Mouse (Mus musculus) sigmoid colon, adult 10 weeks (tissue): Measurements from ENCODE around the gene Hoxb2. TPM values are rescaled to one million over a fixed set of nuclear protein-coding genes. Genes with fewer than 3 reads are reported as not detected.

Experiments
- polyA plus RNA-seq: library from polyadenylated mRNA; stranded (reverse); fragments of 350-450 nt; fragmentation: Illumina TruSeq; extraction: RNeasy Lipid Tissue Mini Kit (QIAGEN cat#74804); gene quantifications from one replicate; pipeline ENCODE4 v1.2.3, GENCODE M21; 2014; ENCODE audit warnings: low read depth, low replicate concordance

The Hoxb2 gene
- polyA plus RNA-seq, result 2.6 TPM

DNA sequence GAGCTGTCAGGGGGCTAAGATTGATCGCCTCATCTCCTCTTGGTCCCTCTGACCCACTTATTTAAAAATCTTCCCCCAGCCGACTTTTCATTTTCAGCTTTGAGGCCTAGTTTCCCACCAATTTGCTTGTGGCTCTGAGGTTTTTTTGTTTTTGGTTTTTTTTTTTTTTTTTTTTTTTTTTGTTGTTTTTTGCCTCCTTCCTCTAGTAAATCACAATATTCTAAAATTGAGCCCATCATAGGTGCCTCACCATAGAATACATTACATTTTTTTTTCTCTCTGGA is at the start of gene Hoxb2:
Gene Hoxb2 (plus strand): TSS at position 185 of the 284 bp plus-strand sequence.

DNA sequence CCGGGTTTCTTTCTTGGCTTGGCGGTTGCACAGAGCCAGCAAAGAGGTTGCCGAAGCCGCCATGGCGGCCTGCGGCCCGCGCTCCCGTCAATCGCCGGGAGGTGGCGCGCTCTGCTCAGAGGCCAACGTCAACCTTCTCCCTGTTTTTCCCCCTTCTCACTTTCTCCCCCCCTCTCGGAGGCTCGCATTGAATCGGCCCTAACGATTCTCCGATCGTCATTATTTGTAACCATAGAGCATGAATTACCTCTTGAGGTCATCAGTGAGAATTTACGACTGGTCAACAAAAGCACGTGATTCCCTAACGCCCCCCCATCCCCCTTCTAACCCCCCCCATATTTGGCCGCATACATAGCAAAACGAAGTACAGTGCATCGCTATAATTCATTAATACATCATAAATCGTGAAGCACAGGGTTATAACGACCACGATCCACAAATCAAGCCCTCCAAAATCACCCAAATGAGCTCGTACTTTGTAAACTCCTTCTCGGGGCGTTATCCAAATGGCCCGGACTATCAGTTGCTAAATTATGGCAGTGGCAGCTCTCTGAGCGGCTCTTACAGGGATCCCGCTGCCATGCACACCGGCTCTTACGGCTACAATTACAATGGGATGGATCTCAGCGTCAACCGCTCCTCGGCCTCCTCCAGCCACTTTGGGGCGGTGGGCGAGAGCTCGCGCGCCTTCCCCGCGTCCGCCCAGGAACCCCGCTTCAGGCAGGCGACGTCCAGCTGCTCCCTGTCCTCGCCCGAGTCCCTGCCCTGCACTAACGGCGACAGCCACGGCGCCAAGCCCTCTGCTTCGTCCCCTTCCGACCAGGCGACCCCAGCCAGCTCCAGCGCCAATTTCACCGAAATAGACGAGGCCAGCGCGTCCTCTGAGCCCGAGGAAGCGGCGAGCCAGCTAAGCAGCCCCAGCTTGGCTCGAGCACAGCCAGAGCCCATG is 46.9 kb upstream of the Hoxb2 start, which contains the start of gene Hoxb5:
Gene Hoxb5 (plus strand): TSS at position 186 of the 949 bp plus-strand sequence.

DNA sequence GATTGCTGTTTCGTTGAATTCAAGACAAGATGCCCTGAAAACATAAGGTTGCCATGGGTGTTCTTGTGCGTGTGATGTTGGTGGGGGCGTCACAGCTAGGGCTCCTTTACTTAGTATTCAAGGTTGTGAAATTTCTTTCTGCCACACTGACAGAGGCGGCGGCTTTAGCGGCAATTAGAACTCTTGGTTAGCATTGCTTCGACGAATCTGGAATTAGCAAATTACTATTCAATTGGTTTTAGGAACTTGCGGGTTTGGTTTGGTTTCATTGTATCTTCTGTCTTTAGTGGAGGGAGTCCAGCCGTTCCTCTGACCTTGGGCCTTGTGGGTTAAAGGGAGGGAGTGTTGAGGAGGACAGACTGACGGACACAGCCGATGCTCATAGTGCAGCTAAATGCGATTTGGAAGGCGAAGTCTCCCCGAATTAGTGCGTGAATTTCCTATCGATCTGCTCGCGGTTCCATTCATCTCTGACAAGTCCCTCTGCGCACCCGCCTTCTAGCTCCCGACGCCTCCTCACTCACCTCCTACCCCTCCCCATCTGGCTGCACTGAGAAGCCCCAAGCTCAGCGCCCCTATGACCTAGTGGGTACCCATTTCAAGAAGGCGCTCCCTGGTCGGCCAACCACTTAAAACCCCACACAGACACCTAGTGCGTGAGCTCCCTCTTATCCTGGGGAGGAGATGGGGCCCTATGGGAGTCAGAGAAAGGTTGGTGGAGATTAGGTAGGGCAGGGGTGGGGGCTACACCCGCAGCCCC is 32.5 kb upstream of the Hoxb2 start, which contains the start of gene Hoxb4:
Gene Hoxb4 (plus strand): TSS at position 660 of the 760 bp plus-strand sequence.

DNA sequence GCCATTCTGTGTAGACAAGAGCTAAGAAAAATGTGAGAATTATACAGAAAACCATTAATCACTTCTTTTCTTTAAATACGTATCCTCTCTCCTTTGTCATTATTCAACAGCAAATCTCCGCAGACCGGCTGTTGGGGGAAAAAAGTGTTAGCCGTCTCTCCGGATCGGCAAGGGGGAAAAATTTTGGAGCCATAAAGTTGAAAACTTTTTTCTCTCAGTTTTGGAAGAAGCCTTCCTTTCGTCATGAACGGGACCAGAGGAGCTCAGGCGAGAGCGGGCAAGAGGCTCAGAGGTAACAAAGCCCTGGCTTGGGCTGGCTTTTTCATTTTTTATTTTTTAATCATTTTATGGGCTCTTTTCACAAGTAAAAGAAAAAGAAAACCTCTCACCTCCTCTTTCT is 27.2 kb upstream of the Hoxb2 start, which contains the start of gene Hoxb3:
Gene Hoxb3 (plus strand): TSS at position 173 of the 400 bp plus-strand sequence.

DNA sequence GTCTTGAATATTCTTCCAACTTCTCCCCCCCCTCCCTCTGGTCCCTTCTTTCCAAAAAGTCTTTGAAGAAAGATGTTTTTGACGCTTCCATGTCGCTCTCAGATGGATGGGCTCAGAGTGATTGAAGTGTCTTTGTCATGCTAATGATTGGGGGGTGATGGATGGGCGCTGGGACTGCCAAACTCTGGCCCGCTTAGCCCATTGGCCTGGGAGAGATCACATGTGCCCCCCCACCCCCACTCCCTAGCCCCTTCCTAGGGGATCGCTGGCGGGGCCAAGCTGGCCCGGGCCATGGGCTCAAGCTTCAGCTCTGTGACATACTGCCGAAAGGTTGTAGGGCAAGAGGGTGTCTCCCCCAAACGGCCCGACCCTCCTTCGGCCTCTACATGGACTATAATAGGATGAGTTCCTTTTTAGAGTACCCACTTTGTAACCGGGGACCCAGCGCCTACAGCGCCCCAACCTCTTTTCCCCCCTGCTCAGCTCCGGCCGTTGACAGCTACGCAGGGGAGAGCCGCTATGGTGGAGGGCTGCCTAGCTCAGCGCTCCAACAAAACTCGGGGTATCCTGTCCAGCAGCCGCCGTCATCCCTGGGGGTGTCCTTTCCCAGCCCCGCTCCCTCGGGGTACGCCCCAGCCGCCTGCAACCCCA is 15.2 kb downstream of the Hoxb2 start, which contains the start of gene Hoxb1:
Gene Hoxb1 (plus strand): TSS at position 312 of the 651 bp plus-strand sequence.

Other genes starting within 250 kb of the Hoxb2 start
- not detected for gene Calcoco2, start 238.6 kb upstream of the Hoxb2 start, polyA plus RNA-seq
- gene Ttll6, start 216.7 kb upstream of the Hoxb2 start, polyA plus RNA-seq, result 24.0 TPM
- gene Hoxb13, start 156.2 kb upstream of the Hoxb2 start, polyA plus RNA-seq, result 39.6 TPM
- 92.7 TPM for gene Hoxb9, start 79.1 kb upstream of the Hoxb2 start, polyA plus RNA-seq
- 0.25 TPM for gene Hoxb8, start 68.6 kb upstream of the Hoxb2 start, polyA plus RNA-seq
- 2.6 TPM for gene Hoxb7, start 63.9 kb upstream of the Hoxb2 start, polyA plus RNA-seq
- gene Hoxb6, start 58.0 kb upstream of the Hoxb2 start, polyA plus RNA-seq, result 2.7 TPM
- gene Hoxb5, start 47.2 kb upstream of the Hoxb2 start, polyA plus RNA-seq, result 2.6 TPM
- gene Hoxb4, start 32.3 kb upstream of the Hoxb2 start, polyA plus RNA-seq, result 2.0 TPM
- 5.5 TPM for gene Hoxb3, start 27.2 kb upstream of the Hoxb2 start, polyA plus RNA-seq
- not detected for gene Hoxb1, start 15.2 kb downstream of the Hoxb2 start, polyA plus RNA-seq
- 0.95 TPM for gene Skap1, start 114.1 kb downstream of the Hoxb2 start, polyA plus RNA-seq